Mouse (Mus musculus) intestine, embryonic 16.5 days (tissue): Measurements from ENCODE around the gene Lta. TPM values are rescaled to one million over a fixed set of nuclear protein-coding genes. Genes with fewer than 3 reads are reported as not detected.

Experiments
- ATAC-seq: fragments of 200-750 bp; cut with Nextera tagmentation; 2 replicates; pipeline ENCODE4 v1.8.0; 2017; ENCODE audit warnings: moderate TSS enrichment, moderate library complexity
- H3K27ac ChIP-seq: fragments of 300-500 bp; sonication (generic); 2 replicates; pipeline ENCODE4 v1.5.1; 2014; ENCODE audit warnings: mild to moderate bottlenecking, low read length
- H3K27me3 ChIP-seq: fragments of 300-500 bp; sonication (generic); replicated peaks from 2 replicates; pipeline ENCODE4 v1.6.1; 2014; ENCODE audit warnings: low read length, control low read depth, mixed read lengths; ENCODE audit not compliant: control insufficient read depth, insufficient read depth
- H3K36me3 ChIP-seq: fragments of 300-500 bp; sonication (generic); 2 replicates; pipeline ENCODE4 v1.6.1; 2014; ENCODE audit warnings: low read length, control low read depth; ENCODE audit not compliant: control insufficient read depth, insufficient read depth
- H3K4me1 ChIP-seq: fragments of 300-500 bp; sonication (generic); 2 replicates; pipeline ENCODE4 v1.6.1; 2014; ENCODE audit warnings: low read length, control low read depth, mixed read lengths; ENCODE audit not compliant: control insufficient read depth, insufficient read depth
- H3K4me2 ChIP-seq: fragments of 300-500 bp; sonication (generic); 2 replicates; pipeline ENCODE4 v1.6.1; 2014; ENCODE audit warnings: low read depth, low read length, control low read depth
- H3K4me3 ChIP-seq: fragments of 300-500 bp; sonication (generic); 2 replicates; pipeline ENCODE4 v1.5.1; 2014; ENCODE audit warnings: mild to moderate bottlenecking, low read length
- H3K9ac ChIP-seq: fragments of 300-500 bp; sonication (generic); 2 replicates; pipeline ENCODE4 v1.6.1; 2014; ENCODE audit warnings: low read depth, low read length
- H3K9me3 ChIP-seq: fragments of 300-500 bp; sonication (generic); 2 replicates; pipeline ENCODE4 v1.6.1; 2016; ENCODE audit warnings: low read length, control low read depth; ENCODE audit not compliant: control insufficient read depth
- WGBS: fragments of 180-500 bp; shearing (Covaris S2); extraction: QIAGEN DNeasy Blood & Tissue Kit; methylation state at CpG from one replicate; pipeline ENCODE4 v1.1.7; 2014; 5-methylcytosine and 5-hydroxymethylcytosine counted together
- microRNA-seq: library from miRNA; unstranded; fragments of <30 nt; microRNA quantifications from one replicate; pipeline ENCODE4, GENCODE M21; 2016
- polyA plus RNA-seq: library from polyadenylated mRNA; unstranded; fragments of >200 nt; fragmentation: Nextera tagmentation; extraction: Ambion mirVana; gene quantifications from 2 replicates; pipeline ENCODE4 v1.2.1, GENCODE M21; 2015

The Lta gene
- polyA plus RNA-seq, 1 experiment from 2014 or later = 1.2 TPM

DNA sequence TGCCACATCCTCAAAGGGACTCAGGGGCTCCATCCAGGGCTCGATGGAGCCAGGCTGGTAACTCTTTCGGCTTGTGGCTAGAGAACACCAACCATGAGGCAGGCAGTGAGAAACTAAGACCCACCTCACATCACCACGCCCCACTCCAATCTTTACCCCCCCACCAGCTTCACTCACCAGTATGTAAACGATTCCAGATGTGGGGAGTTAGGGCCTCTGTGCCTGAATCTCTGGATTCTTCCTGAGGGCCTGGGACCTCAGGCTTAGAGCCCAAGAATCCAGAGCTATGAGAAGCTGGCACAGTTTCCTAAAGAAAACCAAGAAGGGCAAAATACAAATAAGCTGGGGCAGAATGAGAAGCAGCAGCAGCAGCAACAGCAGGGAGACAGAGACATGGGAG lies 51.2 kb downstream of the Lta start:
- no peak for ATAC-seq
- H3K4me3 ChIP-seq = no peak overlapping the region
- H3K36me3 ChIP-seq = peaks cover 85% of the 10 kb centered on the region
- WGBS = 77% methylated on average over 4 of the region's 4 CpGs
- no peak overlapping the region for H3K9ac ChIP-seq
- H3K27me3 ChIP-seq = no peaks in the 10 kb centered on the region
- H3K27ac ChIP-seq = no peak overlapping the region
- H3K4me1 ChIP-seq = no peaks in the 10 kb centered on the region
- no peak overlapping the region for H3K4me2 ChIP-seq
- H3K9me3 ChIP-seq = no peaks in the 10 kb centered on the region

Small RNA genes within 50 kb of the gene (microRNA-seq; reads per million reads assigned to microRNA genes)
- gene Mir6973a = not detected
- gene Mir6974 = not detected
- 2.3 reads per million, percentile 2 among the genes with 10 or more reads in this experiment for gene Mir6975
- gene Mir8094 = 0.68 reads per million

Other genes starting within 250 kb of the Lta start
- gene Hspa1b, start 246.1 kb downstream of the Lta start, polyA plus RNA-seq = 0.22 and 0.24 TPM in 2 replicates
- not detected in 2 replicates for gene Gm20481, start 235.4 kb downstream of the Lta start, polyA plus RNA-seq
- gene Hspa1a, start 233.2 kb downstream of the Lta start, polyA plus RNA-seq = 6.3 and 6.6 TPM in 2 replicates
- 0.38 and 0.57 TPM in 2 replicates for gene Hspa1l, start 232.6 kb downstream of the Lta start, polyA plus RNA-seq
- 159 and 181 TPM in 2 replicates for gene Lsm2, start 223.5 kb downstream of the Lta start, polyA plus RNA-seq
- gene Vars, start 204.4 kb downstream of the Lta start, polyA plus RNA-seq = 112 and 119 TPM in 2 replicates
- gene Vwa7, start 188.8 kb downstream of the Lta start, polyA plus RNA-seq = 0.18 and 0.27 TPM in 2 replicates
- gene Sapcd1, start 177.3 kb downstream of the Lta start, polyA plus RNA-seq = 11.3 TPM in 2 replicates
- 3.6 and 4.4 TPM in 2 replicates for gene Msh5, start 158.6 kb downstream of the Lta start, polyA plus RNA-seq
- gene Clic1, start 155.4 kb downstream of the Lta start, polyA plus RNA-seq = 405 and 416 TPM in 2 replicates
- 146 and 170 TPM in 2 replicates for gene Ddah2, start 146.3 kb downstream of the Lta start, polyA plus RNA-seq
- gene Ly6g6c, start 140.0 kb downstream of the Lta start, polyA plus RNA-seq = 0.24 TPM in 1 of 2 replicates, not detected in the other
- gene Mpig6b, start 139.2 kb downstream of the Lta start, polyA plus RNA-seq = 0.37 and 0.40 TPM in 2 replicates
- gene Ly6g6e, start 128.4 kb downstream of the Lta start, polyA plus RNA-seq = 3.4 and 3.8 TPM in 2 replicates
- 4.3 and 5.6 TPM in 2 replicates for gene Ly6g6d, start 127.3 kb downstream of the Lta start, polyA plus RNA-seq
- 0.16 and 0.23 TPM in 2 replicates for gene Ly6g6f, start 119.7 kb downstream of the Lta start, polyA plus RNA-seq
- gene Abhd16a, start 116.1 kb downstream of the Lta start, polyA plus RNA-seq = 107 and 108 TPM in 2 replicates
- not detected in 2 replicates for gene Ly6g5c, start 97.1 kb downstream of the Lta start, polyA plus RNA-seq
- 0.56 and 0.66 TPM in 2 replicates for gene Ly6g5b, start 89.9 kb downstream of the Lta start, polyA plus RNA-seq
- gene Gpank1, start 83.9 kb downstream of the Lta start, polyA plus RNA-seq = 16.8 and 21.3 TPM in 2 replicates
- 246 and 254 TPM in 2 replicates for gene Csnk2b, start 83.3 kb downstream of the Lta start, polyA plus RNA-seq
- gene D17H6S53E, start 79.0 kb downstream of the Lta start, polyA plus RNA-seq = 15.4 and 18.3 TPM in 2 replicates
- 9.4 and 20.2 TPM in 2 replicates for gene Apom, start 73.3 kb downstream of the Lta start, polyA plus RNA-seq
- 37.5 and 41.3 TPM in 2 replicates for gene Bag6, start 70.2 kb downstream of the Lta start, polyA plus RNA-seq
- 103 TPM in 2 replicates for gene Prrc2a, start 40.5 kb downstream of the Lta start, polyA plus RNA-seq
- 17.4 and 19.4 TPM in 2 replicates for gene Aif1, start 29.3 kb downstream of the Lta start, polyA plus RNA-seq
- 16.9 and 17.1 TPM in 2 replicates for gene Lst1, start 16.9 kb downstream of the Lta start, polyA plus RNA-seq
- 4.4 and 4.7 TPM in 2 replicates for gene Ltb, start 10.9 kb downstream of the Lta start, polyA plus RNA-seq
- 0.18 and 0.23 TPM in 2 replicates for gene Tnf, start 3.3 kb downstream of the Lta start, polyA plus RNA-seq
- 0.29 and 0.46 TPM in 2 replicates for gene Gm16181, start 15.5 kb upstream of the Lta start, polyA plus RNA-seq
- gene Atp6v1g2, start 28.3 kb upstream of the Lta start, polyA plus RNA-seq = 4.7 and 4.8 TPM in 2 replicates
- gene Nfkbil1, start 30.4 kb upstream of the Lta start, polyA plus RNA-seq = 8.9 and 9.2 TPM in 2 replicates
- gene Ddx39b, start 36.4 kb upstream of the Lta start, polyA plus RNA-seq = 325 and 376 TPM in 2 replicates
- gene H2-D1, start 57.4 kb upstream of the Lta start, polyA plus RNA-seq = 238 and 255 TPM in 2 replicates
- 8.8 and 12.8 TPM in 2 replicates for gene H2-Q1, start 115.1 kb upstream of the Lta start, polyA plus RNA-seq
- gene H2-Q2, start 136.9 kb upstream of the Lta start, polyA plus RNA-seq = 136 and 184 TPM in 2 replicates
- gene H2-Q4, start 174.3 kb upstream of the Lta start, polyA plus RNA-seq = 4.8 and 5.1 TPM in 2 replicates
- gene H2-Q6, start 219.5 kb upstream of the Lta start, polyA plus RNA-seq = 2.0 and 2.2 TPM in 2 replicates
- 5.9 and 7.3 TPM in 2 replicates for gene H2-Q7, start 233.8 kb upstream of the Lta start, polyA plus RNA-seq